Mouse (Mus musculus) gastrocnemius, adult 18-20 months (tissue): ENCODE measurements at regions not wholly inside any gene's neighbourhood (a gene's known extent, or its start where the extent isn't known, plus 50 kb on each side); places are given as distances from the start of the nearest gene placed in this dataset.

Experiments used
- DNase-seq: peaks from one replicate; pipeline ENCODE4 v3.0.0; 2021; ENCODE audit warnings: low spot score

DNA sequence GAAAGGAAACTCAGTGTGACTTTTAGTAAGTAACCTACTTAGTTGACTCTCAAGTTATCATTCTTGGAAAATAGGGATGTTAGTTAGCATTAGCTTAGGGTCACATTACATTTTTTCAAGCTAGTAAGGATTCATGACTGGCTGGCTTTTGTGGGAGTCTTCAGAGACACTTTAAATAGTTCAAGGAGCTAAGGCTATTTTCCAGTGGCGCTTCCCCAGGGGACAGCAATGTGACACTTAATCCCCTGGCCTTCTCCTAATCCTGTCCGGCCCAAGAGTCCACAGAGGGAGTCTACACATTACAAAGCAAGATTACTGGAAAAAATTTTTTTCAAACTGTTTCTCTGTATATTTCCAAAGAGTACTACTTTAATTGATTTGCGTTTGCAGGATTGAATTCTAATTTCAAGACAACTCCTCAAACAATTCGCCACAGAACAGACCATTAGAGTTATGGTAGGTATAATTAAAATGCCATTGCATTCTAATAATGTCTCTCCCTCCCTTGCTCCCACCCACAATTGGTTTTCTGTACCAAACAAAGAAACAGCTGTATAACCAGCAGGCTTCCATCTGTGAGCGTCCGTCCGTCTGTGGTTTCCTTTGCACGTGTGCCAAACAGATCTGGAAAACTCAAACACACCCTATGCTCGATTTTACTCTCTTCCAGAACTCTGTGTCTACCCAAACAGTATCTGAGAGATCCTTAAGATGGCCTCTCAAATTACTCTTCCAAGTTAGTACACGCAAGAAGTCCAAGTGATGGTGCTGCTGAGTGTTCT is 341.1 kb upstream of the Cd180 start:
- peak; percentile 78 for DNase-seq

- DNase-seq = peak; percentile 23
Observed at GRCm38 (mm10) chr13:102355569-102355968, 337.8 kb upstream of the Cd180 start.

DNA sequence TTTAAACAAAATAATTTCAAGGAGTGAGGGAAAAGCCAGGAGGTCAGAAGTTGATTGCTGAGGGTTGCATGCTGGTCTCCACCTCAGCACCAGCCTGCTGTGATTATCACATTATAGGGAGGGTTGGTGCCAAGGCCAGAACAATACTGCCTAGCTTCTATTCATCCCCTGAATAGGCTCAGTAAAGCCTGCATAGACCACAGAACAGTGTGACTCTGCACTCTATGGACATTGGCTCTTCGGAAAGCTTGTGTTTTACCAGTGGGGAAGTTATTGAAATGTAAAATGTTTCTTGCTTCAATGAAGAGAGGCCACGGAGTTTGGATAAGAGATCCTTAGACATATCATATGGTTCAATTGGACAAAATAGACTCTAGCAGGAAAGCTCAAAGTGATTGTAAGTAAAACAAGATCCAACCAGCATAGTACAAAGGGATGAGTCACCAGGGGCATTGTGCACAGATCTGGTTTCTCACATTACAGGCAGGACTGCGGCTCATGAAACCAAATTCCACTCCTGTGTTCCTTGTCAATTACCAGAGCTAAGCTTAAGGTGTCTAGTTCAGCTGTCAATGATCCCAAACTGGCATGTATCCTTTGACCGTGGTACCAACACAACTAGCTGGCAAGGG is 320.8 kb upstream of the Cd180 start:
- no peak for DNase-seq

DNA sequence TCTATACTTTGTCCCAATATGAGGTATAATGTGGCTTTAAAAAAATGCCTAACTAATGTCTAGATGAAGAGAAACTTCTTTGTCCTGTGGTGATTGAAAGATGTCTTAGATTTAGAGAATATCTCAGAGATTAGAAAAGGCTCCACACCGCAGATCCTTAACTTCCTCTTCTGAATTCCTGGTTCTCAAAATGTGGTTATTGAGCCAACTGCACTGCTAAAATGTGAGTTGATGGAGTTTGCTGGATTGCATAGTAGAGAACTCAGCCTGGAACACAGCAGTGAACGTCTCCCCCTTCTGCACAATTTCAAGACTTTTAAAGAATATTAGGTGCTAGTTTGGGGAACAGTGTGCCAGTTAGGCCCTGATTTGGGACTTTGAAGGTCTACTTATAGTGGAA is 312.7 kb upstream of the Cd180 start:
- no peak for DNase-seq

- DNase-seq = no peak
Observed at GRCm38 (mm10) chr13:102391911-102392310, 301.4 kb upstream of the Cd180 start.

GRCm38 (mm10) chr13:102392868-102393661 is 300.3 kb upstream of the Cd180 start:
- no peak for DNase-seq

DNA sequence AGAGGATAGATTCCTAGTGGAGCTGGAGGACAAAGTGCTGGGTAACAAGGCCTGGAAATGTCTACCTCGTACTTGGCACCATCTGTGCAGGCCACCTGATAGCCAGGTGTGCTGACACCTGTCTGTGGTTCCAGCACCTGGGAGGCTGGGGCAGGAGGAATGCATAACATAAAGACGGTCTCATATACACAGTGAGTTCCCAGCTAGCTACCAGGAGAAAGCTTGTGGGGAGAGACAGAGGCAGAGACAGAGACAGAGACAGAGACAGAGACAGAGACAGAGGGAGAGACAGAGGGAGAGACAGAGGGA is 299.7 kb upstream of the Cd180 start:
- no peak for DNase-seq

DNA sequence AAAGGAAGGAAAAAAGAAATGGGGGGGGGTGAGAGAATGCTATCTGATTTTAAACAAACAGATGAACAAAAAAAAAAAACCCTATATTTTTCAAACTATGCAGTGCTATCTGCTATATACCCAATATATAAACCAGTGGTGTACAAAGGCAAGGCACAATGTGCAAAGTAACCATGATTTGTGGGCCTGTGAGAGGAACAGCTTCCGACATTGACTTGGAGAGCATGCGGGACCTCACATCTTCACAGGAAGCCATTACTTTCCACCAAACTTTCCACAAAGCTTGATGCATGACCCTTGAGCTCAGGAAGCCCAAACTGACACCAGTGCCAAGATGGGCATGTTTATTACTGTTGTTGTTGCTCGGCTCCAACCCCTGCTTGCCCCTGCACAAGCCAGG is 299.3 kb upstream of the Cd180 start:
- DNase-seq = no peak

GRCm38 (mm10) chr13:102397411-102397810 is 295.9 kb upstream of the Cd180 start:
- DNase-seq = peak; percentile 50

- peak; percentile 50 for DNase-seq
Observed at GRCm38 (mm10) chr13:102411840-102412239, 281.5 kb upstream of the Cd180 start.

GRCm38 (mm10) chr13:102434372-102434954 is 258.9 kb upstream of the Cd180 start:
- no peak for DNase-seq

DNA sequence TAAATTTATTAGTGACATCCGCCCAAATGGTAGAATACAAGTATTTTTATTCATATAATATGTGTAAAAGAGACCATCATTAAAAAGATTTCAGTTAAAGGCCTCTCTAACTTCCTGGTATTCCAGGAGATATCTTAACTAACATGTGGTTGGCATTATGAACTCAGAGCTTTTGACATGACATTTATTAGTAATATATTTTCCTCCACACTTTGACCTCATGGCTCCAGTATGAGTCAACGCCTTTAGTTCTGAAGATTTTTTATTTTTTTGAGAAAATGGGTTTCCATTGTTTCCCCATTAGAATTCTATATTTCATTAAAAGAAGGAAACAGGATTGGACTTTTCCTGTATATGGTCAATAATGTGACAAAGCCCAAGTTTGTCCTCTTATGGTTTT is 250.7 kb upstream of the Cd180 start:
- no peak for DNase-seq

GRCm38 (mm10) chr13:102447310-102447709 is 246.0 kb upstream of the Cd180 start:
- no peak for DNase-seq

- DNase-seq = no peak
Observed at GRCm38 (mm10) chr13:102449416-102450121, 243.8 kb upstream of the Cd180 start.

- no peak for DNase-seq
Observed at GRCm38 (mm10) chr13:102451176-102451575, 242.2 kb upstream of the Cd180 start.

DNA sequence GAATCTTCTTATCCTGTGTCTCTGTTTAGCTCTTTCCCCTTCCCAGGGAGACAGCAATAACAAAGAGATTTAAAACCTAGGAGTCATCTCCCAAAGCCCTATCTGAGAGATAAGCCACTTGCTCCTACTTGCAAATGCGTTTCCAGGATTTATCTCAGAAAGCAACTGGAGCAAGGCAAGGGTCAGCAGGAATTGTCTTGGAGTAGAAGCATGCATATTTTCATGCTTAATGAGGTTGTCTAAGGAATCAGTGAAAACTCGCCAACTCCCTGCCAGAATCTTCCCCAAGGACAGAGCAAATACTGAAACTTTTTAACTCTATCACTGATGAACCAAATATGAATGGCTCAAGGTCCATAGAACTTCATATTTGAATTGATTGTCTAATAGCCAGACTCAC is 234.6 kb upstream of the Cd180 start:
- DNase-seq = no peak

- DNase-seq = no peak
Observed at GRCm38 (mm10) chr13:102463993-102464392, 229.4 kb upstream of the Cd180 start.

DNA sequence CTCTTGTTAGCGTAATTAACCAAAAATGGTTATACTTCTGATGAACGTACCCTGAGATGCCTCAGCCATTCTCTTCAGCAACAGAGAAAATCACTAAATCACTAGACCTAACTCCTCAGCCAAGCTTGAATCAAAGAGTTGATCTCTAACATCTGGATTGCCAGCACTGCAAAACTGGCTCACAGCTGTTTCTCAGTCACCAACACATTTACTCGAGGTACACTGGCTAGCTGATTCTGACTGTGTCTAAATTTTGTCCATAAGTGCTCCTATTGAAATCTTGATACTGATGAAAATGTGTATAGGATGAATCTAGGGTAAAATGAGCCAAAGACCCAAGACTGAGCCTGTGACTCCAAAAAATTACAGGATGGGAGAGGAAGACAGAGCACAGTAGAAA is 211.5 kb upstream of the Cd180 start:
- no peak for DNase-seq

- no peak for DNase-seq
Observed at GRCm38 (mm10) chr13:102482451-102482850, 210.9 kb upstream of the Cd180 start.

GRCm38 (mm10) chr13:102487416-102488097 is 205.8 kb upstream of the Cd180 start:
- DNase-seq = no peak

- no peak for DNase-seq
Observed at GRCm38 (mm10) chr13:102491370-102491769, 202.0 kb upstream of the Cd180 start.
